Mouse (Mus musculus) spleen, adult 2 months (tissue): ENCODE measurements around the gene Mrpl36.

Experiments used
- CTCF ChIP-seq: fragments of 200-500 bp; IDR thresholded peaks from 2 replicates; pipeline ENCODE4 v1.5.1; 2011; ENCODE audit warnings: mild to moderate bottlenecking, inconsistent platforms; ENCODE audit not compliant: insufficient read depth, insufficient read length, insufficient replicate concordance; ENCODE audit errors: extremely low read depth
- POLR2A ChIP-seq: fragments of 200-500 bp; IDR thresholded peaks from 2 replicates; pipeline ENCODE4 v1.6.1; 2011; ENCODE audit warnings: low read depth, low read length, inconsistent platforms

GRCm38 (mm10) chr13:73298717-73299116 is 29.6 kb upstream of the Mrpl36 start:
- no peak for TF ChIP-seq CTCF
- TF ChIP-seq POLR2A, result no peak
